Mouse (Mus musculus): Measurements from ENCODE around the gene Maea.

DNA sequence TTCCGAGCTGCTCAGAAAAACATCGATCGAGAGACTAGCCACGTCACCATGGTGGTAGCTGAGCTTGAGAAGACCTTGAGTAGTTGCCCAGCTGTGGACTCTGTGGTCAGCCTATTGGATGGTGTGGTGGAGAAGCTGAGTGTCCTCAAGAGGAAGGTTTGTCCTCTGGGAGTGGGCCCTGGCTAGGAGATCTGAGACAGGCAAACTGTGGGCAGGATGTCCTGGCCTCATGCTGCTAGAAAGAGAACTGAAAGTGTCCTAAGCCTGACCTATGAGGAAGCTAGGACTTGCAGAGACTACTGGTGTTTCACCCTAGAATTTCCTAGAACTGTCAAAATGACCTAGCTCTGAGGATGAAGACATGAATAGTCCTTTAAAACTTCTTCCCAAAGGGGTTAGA, 23.2 kb downstream of the Maea start:
- TF ChIP-seq ZNF384 (IDR thresholded peaks at IDR 0.05; ENCODE audit: low read depth, low read length) (no peak), MAFK (IDR thresholded peaks at IDR 0.05; ENCODE audit: insufficient read depth, low read depth, low read length) (no peak), CHD2 (IDR thresholded peaks at IDR 0.05; ENCODE audit: low read depth, low read length) (no peak)

Data from ES-E14 (cell line).